Mouse (Mus musculus) olfactory bulb, adult 2 months (tissue): ENCODE results near the gene Nosip.

ENCODE experiments used
- CTCF ChIP-seq: fragments of 200-500 bp; IDR thresholded peaks from 2 replicates; pipeline ENCODE4 v1.5.1; 2012; ENCODE audit warnings: low read depth, mild to moderate bottlenecking, low read length, moderate library complexity; ENCODE audit not compliant: insufficient read depth
- POLR2A ChIP-seq: fragments of 200-500 bp; IDR thresholded peaks from 2 replicates; pipeline ENCODE4 v1.6.1; 2012; ENCODE audit warnings: mild to moderate bottlenecking, low read depth, low read length, moderate library complexity; ENCODE audit not compliant: insufficient read depth

DNA sequence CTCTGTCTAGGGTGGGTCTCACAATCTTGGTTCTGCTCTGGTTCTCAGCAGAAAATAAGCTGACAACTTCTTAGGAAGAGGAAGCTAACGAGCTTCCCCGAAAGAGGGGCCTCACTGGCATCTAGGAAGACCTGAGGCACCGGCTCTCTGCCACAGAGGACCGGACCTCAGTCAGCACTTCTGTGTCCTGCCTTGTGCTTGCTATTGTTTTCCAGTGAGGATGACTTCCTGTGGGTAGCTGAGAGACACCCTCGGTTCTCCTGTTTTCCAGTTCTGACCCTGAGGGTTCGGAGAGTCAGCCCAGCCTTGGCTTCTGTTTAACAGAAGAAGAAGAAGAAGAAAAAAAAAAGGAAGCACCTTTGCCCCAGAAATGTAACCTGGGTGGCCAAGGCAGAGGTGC, 35.2 kb downstream of the Nosip start:
- TF ChIP-seq CTCF = no peak
- TF ChIP-seq POLR2A = no peak
